Mouse (Mus musculus) cerebellum, adult 2 months (tissue): ENCODE measurements around the gene Wbp2nl.

Source experiments
- CTCF ChIP-seq: fragments of 200-500 bp; IDR thresholded peaks from 2 replicates; pipeline ENCODE4 v1.5.1; 2011; ENCODE audit warnings: low read depth, mild to moderate bottlenecking, control low read depth, low read length, moderate library complexity, borderline replicate concordance; ENCODE audit not compliant: insufficient read depth
- POLR2A ChIP-seq: fragments of 200-500 bp; IDR thresholded peaks from 2 replicates; pipeline ENCODE4 v1.6.1; 2011; ENCODE audit warnings: low read length, control low read depth, borderline replicate concordance; ENCODE audit not compliant: insufficient read depth

DNA sequence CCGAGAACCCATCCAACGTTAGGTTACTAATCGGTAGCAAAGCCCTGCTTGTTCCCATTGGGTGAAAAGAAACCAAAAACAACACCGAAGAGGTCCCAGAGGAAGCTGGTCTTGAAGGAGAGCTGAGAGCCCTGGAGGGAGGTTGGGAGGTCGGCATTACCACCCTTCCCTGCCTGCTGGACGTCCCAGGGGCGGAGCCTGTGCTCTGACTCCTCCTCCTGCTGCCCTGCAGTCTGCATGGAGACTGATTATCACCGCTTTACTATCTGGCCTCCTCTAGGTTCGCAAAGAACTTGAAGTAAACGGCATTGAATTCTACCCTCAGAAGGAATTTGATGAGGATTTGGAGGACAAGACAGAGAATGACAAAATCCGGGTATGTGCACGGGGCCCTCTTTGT is 12.6 kb upstream of the Wbp2nl start:
- TF ChIP-seq CTCF = no peak
- no peak for TF ChIP-seq POLR2A
